In genomic region chr8:110676702-110677101, GRCm38 (mm10) we compare ENCODE assay signal across 9 mouse cellular contexts. TPM values are rescaled to one million over a fixed set of nuclear protein-coding genes. Genes with fewer than 3 reads are reported as not detected.
DNase-seq lines count a peak whose midpoint lies in the region; ATAC-seq lines count a peak whose summit lies in the region.
"Had no signal": no experiment of that assay in that cellular context is flagged by ENCODE, and none has a peak within 500 bp of the region (broad histone marks: within the 10 kb centered on the region; RNA-seq: fewer than 3 reads in every experiment).

No protein-coding gene starts in this region.

- no peak overlapping the region for H3K4me2 ChIP-seq in forebrain, embryonic 12.5 days
- no peak overlapping the region for H3K4me2 ChIP-seq in lung, embryonic 15.5 days

- H3K4me3 ChIP-seq in forebrain, embryonic 10.5 days, result no peak overlapping the region
- no peak overlapping the region for H3K4me3 ChIP-seq in forebrain, embryonic 12.5 days (replicated peaks)
- H3K4me3 ChIP-seq in lung, embryonic 15.5 days, result no peak overlapping the region

- no peak for ATAC-seq in forebrain, embryonic 12.5 days (ENCODE audit: low FRiP score)
- peak; percentile 87; the same call in 1 of the 2 replicates for ATAC-seq in lung, embryonic 15.5 days (ENCODE audit: borderline replicate concordance, extremely low read depth, low FRiP score, low TSS enrichment)

- H3K27me3 ChIP-seq in forebrain, embryonic 10.5 days (ENCODE audit: poor library complexity, severe bottlenecking), result no peaks in the 10 kb centered on the region
- no peaks in the 10 kb centered on the region for H3K27me3 ChIP-seq in forebrain, embryonic 12.5 days
- no peaks in the 10 kb centered on the region for H3K27me3 ChIP-seq in lung, embryonic 15.5 days

- no peak overlapping the region for H3K9ac ChIP-seq in forebrain, embryonic 12.5 days
- H3K9ac ChIP-seq in lung, embryonic 15.5 days, result no peak overlapping the region

- H3K27ac ChIP-seq in forebrain, embryonic 10.5 days, result peak overlapping the region; percentile 63; the same call in 1 of the 2 replicates
- no peak overlapping the region for H3K27ac ChIP-seq in forebrain, embryonic 12.5 days
- peak overlapping the region; percentile 83 for H3K27ac ChIP-seq in lung, embryonic 15.5 days

- peak; percentile 31 for DNase-seq in forebrain, embryonic 10.5 days (ENCODE audit: extremely low spot score, low spot score)
- peak; percentile 58 for DNase-seq in embryo, embryonic 10.5 days (ENCODE audit: low spot score)
- peak; percentile 59 to 65 for DNase-seq in heart, adult 9 months (ENCODE audit: low spot score in 2 of 2)
- no peak for DNase-seq in cerebellum, postnatal 25 days
- DNase-seq in frontal cortex, postnatal 36 days (ENCODE audit: low spot score in 2 of 2), result no peak
- DNase-seq in ovary, postnatal 14 days (ENCODE audit: low spot score), result no peak
- DNase-seq: cerebellum, postnatal 14 days had no signal

- H3K36me3 ChIP-seq in forebrain, embryonic 10.5 days (replicated peaks), result peaks cover 66% of the 10 kb centered on the region
- peaks cover 43% of the 10 kb centered on the region for H3K36me3 ChIP-seq in forebrain, embryonic 12.5 days (replicated peaks)
- peaks cover 7% of the 10 kb centered on the region; the same call in 1 of the 2 replicates for H3K36me3 ChIP-seq in lung, embryonic 15.5 days

- 69% methylated on average over 5 of the region's 5 CpGs for WGBS in forebrain, embryonic 10.5 days
- 93% methylated on average over 5 of the region's 5 CpGs for WGBS in forebrain, embryonic 12.5 days
- 53% methylated on average over 5 of the region's 5 CpGs for WGBS in lung, embryonic 15.5 days

- H3K4me1 ChIP-seq in forebrain, embryonic 10.5 days, result peaks cover 12% of the 10 kb centered on the region; the same call in 1 of the 2 replicates
- H3K4me1 ChIP-seq in forebrain, embryonic 12.5 days, result no peaks in the 10 kb centered on the region
- peaks cover 33% of the 10 kb centered on the region for H3K4me1 ChIP-seq in lung, embryonic 15.5 days

- no peaks in the 10 kb centered on the region for H3K9me3 ChIP-seq in forebrain, embryonic 10.5 days
- no peaks in the 10 kb centered on the region for H3K9me3 ChIP-seq in forebrain, embryonic 12.5 days
- H3K9me3 ChIP-seq in lung, embryonic 15.5 days, result no peaks in the 10 kb centered on the region

RNA-seq across cellular contexts. Expression of gene Mtss1l, which starts 44.6 kb away (rescaled TPM):
- polyA plus RNA-seq in forebrain, embryonic 10.5 days (2016; fragmentation: Nextera tagmentation; extraction: Ambion mirVana), result 5.4 and 5.6 TPM in 2 replicates
- 8.9 and 10.0 TPM in 2 replicates for polyA plus RNA-seq in forebrain, embryonic 12.5 days (2016; fragmentation: Nextera tagmentation; extraction: Ambion mirVana)
- 23.0 and 27.9 TPM in 2 replicates for polyA plus RNA-seq in lung, embryonic 15.5 days (2015; fragmentation: Nextera tagmentation; extraction: Ambion mirVana)

RNA-seq across cellular contexts. Expression of gene Vac14, which starts 58.3 kb away (rescaled TPM):
- polyA plus RNA-seq in forebrain, embryonic 10.5 days (2016; fragmentation: Nextera tagmentation; extraction: Ambion mirVana), result 27.7 and 29.9 TPM in 2 replicates
- 27.0 and 29.4 TPM in 2 replicates for polyA plus RNA-seq in forebrain, embryonic 12.5 days (2016; fragmentation: Nextera tagmentation; extraction: Ambion mirVana)
- 18.2 and 19.1 TPM in 2 replicates for polyA plus RNA-seq in lung, embryonic 15.5 days (2015; fragmentation: Nextera tagmentation; extraction: Ambion mirVana)

Comparison
In these comparisons a context has a peak if more than half of its experiments do, and no peak if none do; other contexts are left out.
1. DNase-seq: peak in forebrain, embryonic 10.5 days (single experiment), embryo, embryonic 10.5 days (single experiment) and heart, adult 9 months (2 of 2); none in cerebellum, postnatal 25 days (0 of 2), frontal cortex, postnatal 36 days (0 of 2) and ovary, postnatal 14 days (single experiment).